Mouse (Mus musculus) limb, embryonic 15.5 days (tissue): ENCODE results near the gene Cuta. TPM values are rescaled to one million over a fixed set of nuclear protein-coding genes. Genes with fewer than 3 reads are reported as not detected.
A peak's percentile ranks its signal among the peaks of the same experiment; 100 is the strongest.

Source experiments
- ATAC-seq: fragments of 200-750 bp; cut with Nextera tagmentation; 2 replicates; pipeline ENCODE4 v1.8.0; 2017; ENCODE audit warnings: low read depth, moderate TSS enrichment; ENCODE audit not compliant: insufficient number of reproducible peaks, low FRiP score, low TSS enrichment
- H3K27ac ChIP-seq: fragments of 300-500 bp; sonication (generic); 2 replicates; pipeline ENCODE4 v1.5.1; 2015; ENCODE audit warnings: moderate library complexity, mild to moderate bottlenecking, inconsistent platforms
- H3K27me3 ChIP-seq: fragments of 300-500 bp; sonication (generic); 2 replicates; pipeline ENCODE4 v1.6.1; 2015; ENCODE audit warnings: inconsistent platforms
- H3K36me3 ChIP-seq: fragments of 300-500 bp; sonication (generic); 2 replicates; pipeline ENCODE4 v1.6.1; 2015; ENCODE audit warnings: inconsistent platforms
- H3K4me1 ChIP-seq: fragments of 300-500 bp; sonication (generic); 2 replicates; pipeline ENCODE4 v1.6.1; 2015; ENCODE audit warnings: inconsistent platforms
- H3K4me2 ChIP-seq: fragments of 300-500 bp; sonication (generic); 2 replicates; pipeline ENCODE4 v1.6.1; 2015; ENCODE audit warnings: mild to moderate bottlenecking, inconsistent platforms
- H3K4me3 ChIP-seq: fragments of 300-500 bp; sonication (generic); 2 replicates; pipeline ENCODE4 v1.5.1; 2015; ENCODE audit warnings: mild to moderate bottlenecking, inconsistent platforms
- H3K9ac ChIP-seq: fragments of 300-500 bp; sonication (generic); 2 replicates; pipeline ENCODE4 v1.6.1; 2015; ENCODE audit warnings: inconsistent platforms
- H3K9me3 ChIP-seq: fragments of 300-500 bp; sonication (generic); 2 replicates; pipeline ENCODE4 v1.6.1; 2016; ENCODE audit warnings: inconsistent platforms
- WGBS: fragments of 180-500 bp; shearing (Covaris S2); methylation state at CpG from one replicate; pipeline ENCODE4 v1.1.7; 2015; 5-methylcytosine and 5-hydroxymethylcytosine counted together
- polyA plus RNA-seq: library from polyadenylated mRNA; unstranded; fragments of >200 nt; fragmentation: Nextera tagmentation; extraction: Ambion mirVana; gene quantifications from 2 replicates; pipeline ENCODE4 v1.2.1, GENCODE M21; 2015

Cuta gene
- polyA plus RNA-seq, 1 experiment from 2014 or later: 172 TPM

GRCm38 (mm10) chr17:26953201-26953600 is 13.8 kb upstream of the Cuta start:
- no peak overlapping the region for H3K9ac ChIP-seq
- no peak for ATAC-seq
- WGBS: 38% methylated on average over 6 of the region's 6 CpGs
- peak overlapping the region; percentile 57 for H3K4me2 ChIP-seq
- H3K36me3 ChIP-seq: peaks cover 34% of the 10 kb centered on the region
- no peaks in the 10 kb centered on the region for H3K27me3 ChIP-seq
- H3K4me3 ChIP-seq: no peak overlapping the region
- no peak overlapping the region for H3K27ac ChIP-seq
- peaks cover 56% of the 10 kb centered on the region for H3K4me1 ChIP-seq
- H3K9me3 ChIP-seq: no peaks in the 10 kb centered on the region

- Histone ChIP-seq H3K4me3 (peak overlapping the region; percentile 37), H3K9ac (peak overlapping the region; percentile 17; the same call in 1 of the 2 replicates), H3K4me2 (peak overlapping the region; percentile 57), H3K36me3 (peaks cover 25% of the 10 kb centered on the region), H3K27me3 (no peaks in the 10 kb centered on the region), H3K4me1 (peaks cover 62% of the 10 kb centered on the region), H3K27ac (peak overlapping the region; percentile 71), H3K9me3 (no peaks in the 10 kb centered on the region)
- WGBS: 10% methylated on average over 22 of the region's 23 CpGs
- ATAC-seq: no peak
These were observed 12.8 kb upstream of the Cuta start for GRCm38 (mm10) chr17:26951952-26952877.

- H3K27ac ChIP-seq: peak overlapping the region; percentile 71
- no peaks in the 10 kb centered on the region for H3K27me3 ChIP-seq
- H3K9ac ChIP-seq: 0 out of 2 replicates have a peak overlapping the region, but pooled peaks have one; percentile 14
- peak; percentile 67; the same call in 1 of the 2 replicates for ATAC-seq
- no peaks in the 10 kb centered on the region for H3K9me3 ChIP-seq
- H3K4me1 ChIP-seq: peaks cover 70% of the 10 kb centered on the region
- H3K4me2 ChIP-seq: peak overlapping the region; percentile 57
- peak overlapping the region; percentile 37 for H3K4me3 ChIP-seq
- peaks cover 17% of the 10 kb centered on the region for H3K36me3 ChIP-seq
- WGBS: under 1% methylated on average over 11 of the region's 11 CpGs
These were observed 12.0 kb upstream of the Cuta start for GRCm38 (mm10) chr17:26951406-26951805.

DNA sequence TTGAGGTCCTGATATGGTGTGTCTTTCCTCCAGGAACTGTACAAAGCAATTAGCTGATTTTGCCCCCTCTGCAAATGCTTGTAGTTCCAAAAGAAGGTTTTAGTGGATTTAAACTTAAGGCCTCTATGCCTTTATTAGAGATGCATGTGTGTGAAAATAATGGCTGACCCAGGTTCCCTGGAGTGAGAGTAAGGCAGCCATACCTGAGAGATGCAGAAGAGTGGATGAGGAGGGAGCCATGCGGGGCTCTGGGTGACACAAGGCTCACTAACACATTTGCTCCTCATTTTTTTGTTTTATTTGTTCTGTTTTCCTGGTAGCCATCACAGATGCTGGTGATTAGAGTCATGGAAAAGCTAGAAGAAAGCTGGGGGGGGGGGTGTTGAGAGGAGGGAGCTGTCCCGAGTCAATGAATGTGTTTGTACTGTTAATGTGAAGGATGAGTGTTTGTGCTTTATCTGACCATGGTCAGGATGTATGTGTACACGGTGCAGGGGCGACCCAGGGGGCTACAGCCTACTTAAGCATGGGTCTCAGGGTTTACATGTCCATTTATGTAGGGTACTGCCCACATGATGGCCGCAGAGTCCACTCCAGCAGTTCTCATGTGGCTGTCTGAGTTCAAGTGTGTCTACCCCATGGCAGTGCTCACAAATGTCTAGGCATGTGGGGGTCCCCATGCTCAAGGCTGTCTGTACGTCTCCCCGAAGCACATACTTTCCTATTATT is 11.4 kb upstream of the Cuta start:
- 0 out of 2 replicates have a peak overlapping the region, but pooled peaks have one; percentile 14 for H3K9ac ChIP-seq
- no peaks in the 10 kb centered on the region for H3K27me3 ChIP-seq
- 30% methylated on average over 7 of the region's 7 CpGs for WGBS
- peak overlapping the region; percentile 37 for H3K4me3 ChIP-seq
- H3K27ac ChIP-seq: peak overlapping the region; percentile 71
- H3K4me2 ChIP-seq: peak overlapping the region; percentile 57
- peaks cover 11% of the 10 kb centered on the region for H3K36me3 ChIP-seq
- H3K9me3 ChIP-seq: no peaks in the 10 kb centered on the region
- ATAC-seq: no peak
- H3K4me1 ChIP-seq: peaks cover 77% of the 10 kb centered on the region

GRCm38 (mm10) chr17:26949866-26950265 is 10.5 kb upstream of the Cuta start:
- H3K4me3 ChIP-seq: peak overlapping the region; percentile 69; the same call in 1 of the 2 replicates
- H3K27ac ChIP-seq: peak overlapping the region; percentile 75
- peaks cover 3% of the 10 kb centered on the region for H3K36me3 ChIP-seq
- peaks cover 79% of the 10 kb centered on the region for H3K4me1 ChIP-seq
- H3K4me2 ChIP-seq: peak overlapping the region; percentile 95; the same call in 1 of the 2 replicates
- H3K27me3 ChIP-seq: no peaks in the 10 kb centered on the region
- no peak for ATAC-seq
- no peak overlapping the region for H3K9ac ChIP-seq
- no peaks in the 10 kb centered on the region for H3K9me3 ChIP-seq
- WGBS: 44% methylated on average over 5 of the region's 5 CpGs

GRCm38 (mm10) chr17:26949051-26949577 is 9.7 kb upstream of the Cuta start:
- Histone ChIP-seq H3K4me2 (peak overlapping the region; percentile 95), H3K4me3 (peak overlapping the region; percentile 69), H3K27ac (peak overlapping the region; percentile 75), H3K36me3 (no peaks in the 10 kb centered on the region), H3K9me3 (no peaks in the 10 kb centered on the region), H3K4me1 (peaks cover 78% of the 10 kb centered on the region), H3K9ac (peak overlapping the region; percentile 64), H3K27me3 (no peaks in the 10 kb centered on the region)
- WGBS: 4% methylated on average over 14 of the region's 14 CpGs
- no peak for ATAC-seq

DNA sequence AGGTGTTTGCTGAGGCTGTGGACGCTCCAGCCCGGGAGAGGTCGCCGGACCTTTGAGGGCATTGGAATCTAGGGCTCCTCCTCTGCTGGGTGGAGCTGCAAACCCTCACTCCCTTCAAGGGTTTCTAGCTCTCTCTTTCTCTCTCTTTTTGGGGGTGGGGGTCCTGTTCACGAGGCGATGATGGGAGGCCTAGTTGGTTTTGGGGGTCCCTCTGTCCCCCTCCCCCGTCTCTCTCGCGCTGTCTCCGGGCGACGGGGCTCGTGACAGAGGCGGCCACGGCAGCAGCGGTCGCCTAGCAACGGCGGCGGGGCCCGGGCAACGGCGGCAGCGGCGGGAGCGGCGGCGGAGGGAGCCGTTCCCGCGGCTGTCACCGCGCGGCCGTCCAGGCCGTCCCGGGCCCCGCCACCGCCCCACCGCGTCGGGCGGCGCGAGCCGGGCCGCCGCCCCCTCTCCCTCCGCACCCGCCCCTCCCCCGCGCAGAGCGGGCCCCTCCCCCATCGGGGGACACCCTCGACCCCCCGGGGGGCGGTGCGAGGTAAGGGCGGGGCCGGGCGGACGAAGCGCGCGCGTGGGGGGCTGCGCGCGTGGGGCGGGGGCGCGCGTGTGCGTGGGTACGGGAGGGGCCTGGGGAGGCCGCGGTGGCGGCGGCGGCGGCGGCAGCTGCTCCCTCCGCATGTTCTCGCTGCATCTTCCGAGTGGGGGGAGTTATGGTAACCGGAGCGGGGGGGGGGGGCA is 9.1 kb upstream of the Cuta start:
- Histone ChIP-seq H3K36me3 (no peaks in the 10 kb centered on the region), H3K9ac (peak overlapping the region; percentile 64), H3K9me3 (no peaks in the 10 kb centered on the region), H3K27me3 (no peaks in the 10 kb centered on the region), H3K4me2 (peak overlapping the region; percentile 95), H3K4me1 (peaks cover 72% of the 10 kb centered on the region), H3K27ac (peak overlapping the region; percentile 75), H3K4me3 (peak overlapping the region; percentile 69)
- 1% methylated on average over 40 of the region's 87 CpGs for WGBS
- no peak for ATAC-seq

- Histone ChIP-seq H3K4me3 (peak overlapping the region; percentile 45), H3K4me1 (peaks cover 63% of the 10 kb centered on the region), H3K9ac (no peak overlapping the region), H3K9me3 (no peaks in the 10 kb centered on the region), H3K27ac (peak overlapping the region; percentile 75), H3K27me3 (no peaks in the 10 kb centered on the region), H3K36me3 (no peaks in the 10 kb centered on the region), H3K4me2 (peak overlapping the region; percentile 76)
- WGBS: 60% methylated on average over 12 of the region's 12 CpGs
- ATAC-seq: no peak
These were observed 8.1 kb upstream of the Cuta start for GRCm38 (mm10) chr17:26947231-26948100.

DNA sequence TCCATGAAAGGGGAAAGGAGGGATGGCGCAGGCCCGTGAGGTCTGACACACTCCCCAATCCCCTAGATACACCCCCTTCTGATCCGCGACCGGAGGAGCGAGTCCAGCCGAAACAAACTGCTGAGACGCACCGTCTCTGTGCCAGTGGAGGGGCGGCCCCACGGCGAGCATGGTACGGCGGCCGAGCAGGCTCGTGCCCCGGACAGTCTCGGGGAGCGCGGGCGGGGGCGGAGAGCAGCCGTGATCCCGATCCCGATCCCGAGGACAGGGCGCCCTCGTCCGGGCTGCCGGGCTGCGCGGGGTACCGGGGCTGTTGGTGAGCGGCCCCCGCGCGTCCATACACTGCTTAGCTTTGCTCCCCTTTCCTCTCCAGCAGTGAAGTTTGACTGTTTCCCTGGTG is 7.2 kb upstream of the Cuta start:
- WGBS: 1% methylated on average over 37 of the region's 37 CpGs
- peak overlapping the region; percentile 76 for H3K4me2 ChIP-seq
- H3K4me3 ChIP-seq: peak overlapping the region; percentile 45
- peak overlapping the region; percentile 75 for H3K27ac ChIP-seq
- peak; percentile 14; the same call in 1 of the 2 replicates for ATAC-seq
- H3K36me3 ChIP-seq: no peaks in the 10 kb centered on the region
- peaks cover 58% of the 10 kb centered on the region for H3K4me1 ChIP-seq
- no peaks in the 10 kb centered on the region for H3K27me3 ChIP-seq
- H3K9ac ChIP-seq: peak overlapping the region; percentile 50
- H3K9me3 ChIP-seq: no peaks in the 10 kb centered on the region

DNA sequence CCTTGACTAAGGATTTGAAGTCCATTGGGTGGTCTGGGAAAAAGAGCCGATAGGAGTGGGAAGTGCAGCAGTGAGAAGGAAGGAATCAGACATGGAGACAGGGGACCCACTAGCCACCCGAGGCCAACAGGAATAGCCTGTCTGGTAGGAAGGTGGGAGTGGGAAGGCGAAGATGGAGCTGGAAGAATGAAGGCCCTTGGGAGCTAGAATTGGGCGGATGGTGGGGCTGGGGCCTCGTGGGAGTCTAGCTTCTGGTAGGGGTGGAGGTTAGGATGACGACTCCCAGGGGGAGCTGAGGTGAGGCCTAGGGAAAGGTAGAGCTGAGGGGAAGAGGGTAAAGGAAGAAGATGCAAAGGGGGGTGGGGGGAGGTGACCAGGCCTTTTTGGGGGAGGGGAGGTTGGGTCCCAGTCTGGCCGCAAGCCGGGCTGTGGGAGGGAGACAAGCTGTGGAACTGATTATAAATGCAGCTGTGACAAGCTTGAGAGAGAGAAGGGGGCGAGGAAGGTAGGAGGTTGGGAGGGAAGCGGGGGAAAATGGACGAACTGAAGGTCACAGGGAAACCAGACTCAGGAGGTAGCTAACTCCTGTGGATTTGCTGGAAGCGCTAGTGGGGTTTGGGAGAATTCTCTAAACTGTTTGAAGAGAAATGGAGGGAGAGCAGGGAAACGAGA is 6.6 kb upstream of the Cuta start:
- H3K9ac ChIP-seq: peak overlapping the region; percentile 50; the same call in 1 of the 2 replicates
- H3K9me3 ChIP-seq: no peaks in the 10 kb centered on the region
- H3K4me1 ChIP-seq: peaks cover 54% of the 10 kb centered on the region
- H3K27me3 ChIP-seq: no peaks in the 10 kb centered on the region
- peak overlapping the region; percentile 45 for H3K4me3 ChIP-seq
- no peaks in the 10 kb centered on the region for H3K36me3 ChIP-seq
- WGBS: 28% methylated on average over 13 of the region's 13 CpGs
- ATAC-seq: no peak
- H3K27ac ChIP-seq: peak overlapping the region; percentile 75
- H3K4me2 ChIP-seq: peak overlapping the region; percentile 76
